Mouse (Mus musculus): Measurements from ENCODE around the gene Gm49396.

Gm49396 gene

DNA sequence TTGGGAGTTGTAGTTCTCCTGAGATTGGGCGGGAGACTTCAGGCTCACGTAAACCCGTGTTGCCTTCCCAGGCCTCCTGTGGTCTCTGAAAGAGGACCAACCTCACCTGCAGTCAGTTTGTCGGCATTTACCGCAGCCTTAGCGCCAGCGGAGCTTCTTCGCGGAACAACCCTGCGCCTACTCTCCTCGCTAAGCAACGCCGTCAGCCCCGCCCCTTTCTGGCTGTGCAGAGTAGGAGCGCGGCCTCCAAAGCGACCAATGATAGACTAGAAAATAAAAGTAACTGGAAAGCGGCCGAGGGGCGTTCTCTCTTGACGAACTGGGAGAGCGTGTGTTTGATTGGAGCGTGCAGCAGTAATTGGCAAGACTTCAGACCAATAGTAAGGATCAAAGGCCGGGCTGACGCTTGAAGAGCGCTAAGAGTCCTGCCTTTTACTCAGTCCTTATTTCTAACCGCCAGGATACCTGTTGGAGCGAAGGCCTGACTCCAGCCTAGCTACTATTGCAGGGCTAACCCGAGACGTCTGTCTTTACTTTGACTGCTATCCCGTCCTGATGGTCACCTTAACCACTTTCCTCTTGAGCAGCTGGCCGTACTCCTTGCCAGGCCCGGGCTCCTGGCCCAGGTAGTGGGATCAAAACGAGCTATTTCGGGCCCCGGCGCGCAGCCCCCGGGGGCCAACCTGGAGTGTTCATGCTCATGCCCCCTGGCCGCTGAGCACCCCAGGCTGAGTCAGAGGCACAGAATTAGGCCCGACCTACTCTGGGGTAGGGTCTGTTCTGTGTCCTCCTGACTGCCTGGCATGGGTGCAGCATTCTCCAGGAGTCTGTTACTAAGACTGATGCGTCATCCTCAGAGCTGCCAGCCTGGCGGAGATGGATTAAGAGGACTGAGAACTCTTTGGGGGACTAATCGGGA, 10.8 kb upstream of the Gm49396 start, which contains the start of the genes Hspb6 and Proser3:
TSS of gene Hspb6 (plus strand) at position 77 of the 919 bp plus-strand sequence.
TSS of gene Proser3 (minus strand) at position 198 of the 919 bp plus-strand sequence.
- DNase-seq (ENCODE audit: low read depth), result peak; percentile 98

DNA sequence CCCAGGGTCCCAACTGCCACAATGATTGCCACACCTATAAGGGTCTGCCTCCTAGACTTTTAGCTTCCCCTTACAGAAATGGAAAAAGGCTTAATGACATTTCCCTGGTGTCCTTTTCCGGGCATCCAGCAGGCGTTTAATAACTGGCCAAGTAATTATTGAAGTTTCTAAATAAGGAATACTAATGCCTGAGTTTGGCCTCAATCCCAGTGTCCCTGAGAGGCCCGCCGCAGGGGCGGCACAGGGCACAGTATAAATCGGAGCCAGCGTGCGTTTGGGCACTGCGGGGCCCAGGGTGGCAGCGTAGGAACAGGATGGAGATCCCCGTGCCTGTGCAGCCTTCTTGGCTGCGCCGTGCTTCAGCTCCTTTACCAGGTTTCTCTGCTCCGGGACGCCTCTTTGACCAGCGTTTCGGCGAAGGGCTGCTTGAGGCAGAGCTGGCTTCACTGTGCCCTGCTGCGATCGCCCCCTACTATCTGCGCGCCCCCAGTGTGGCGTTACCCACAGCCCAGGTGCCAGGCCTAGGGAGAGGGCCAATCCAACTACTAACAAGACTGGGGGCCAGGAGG, 10.0 kb upstream of the Gm49396 start:
- no peak for DNase-seq (ENCODE audit: low read depth)

DNA sequence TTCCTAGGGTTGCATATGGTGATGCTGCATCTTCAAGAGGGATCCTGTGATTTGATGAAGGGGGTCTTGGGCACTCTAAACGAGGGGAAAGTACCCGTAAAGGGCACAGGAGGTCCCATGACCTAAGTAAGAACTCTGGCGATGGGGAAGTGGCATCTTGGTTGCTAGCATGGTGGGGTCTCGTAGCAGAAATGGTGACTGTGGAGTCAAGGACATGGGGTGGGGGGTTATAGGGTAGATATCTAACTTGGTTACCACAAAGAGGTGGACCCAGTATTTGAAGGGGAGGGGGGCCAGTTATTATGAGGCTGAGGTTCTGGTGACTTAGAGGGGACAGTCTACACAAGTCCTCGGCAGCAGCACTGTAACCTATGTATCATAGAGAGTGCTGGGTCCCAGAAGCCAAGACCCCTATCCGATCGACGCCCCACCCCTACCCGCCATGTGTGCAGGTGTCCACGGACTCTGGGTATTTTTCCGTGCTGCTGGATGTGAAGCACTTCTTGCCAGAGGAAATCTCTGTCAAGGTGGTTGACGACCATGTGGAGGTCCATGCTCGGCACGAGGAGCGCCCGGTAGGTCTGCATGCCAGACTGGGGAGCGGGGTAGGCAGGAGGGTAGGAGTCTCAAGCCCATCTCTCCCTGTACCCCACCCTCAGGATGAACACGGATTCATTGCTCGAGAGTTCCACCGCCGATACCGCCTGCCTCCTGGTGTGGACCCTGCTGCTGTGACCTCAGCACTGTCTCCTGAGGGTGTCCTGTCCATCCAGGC, 9.1 kb upstream of the Gm49396 start:
- no peak for DNase-seq (ENCODE audit: low read depth)

DNA sequence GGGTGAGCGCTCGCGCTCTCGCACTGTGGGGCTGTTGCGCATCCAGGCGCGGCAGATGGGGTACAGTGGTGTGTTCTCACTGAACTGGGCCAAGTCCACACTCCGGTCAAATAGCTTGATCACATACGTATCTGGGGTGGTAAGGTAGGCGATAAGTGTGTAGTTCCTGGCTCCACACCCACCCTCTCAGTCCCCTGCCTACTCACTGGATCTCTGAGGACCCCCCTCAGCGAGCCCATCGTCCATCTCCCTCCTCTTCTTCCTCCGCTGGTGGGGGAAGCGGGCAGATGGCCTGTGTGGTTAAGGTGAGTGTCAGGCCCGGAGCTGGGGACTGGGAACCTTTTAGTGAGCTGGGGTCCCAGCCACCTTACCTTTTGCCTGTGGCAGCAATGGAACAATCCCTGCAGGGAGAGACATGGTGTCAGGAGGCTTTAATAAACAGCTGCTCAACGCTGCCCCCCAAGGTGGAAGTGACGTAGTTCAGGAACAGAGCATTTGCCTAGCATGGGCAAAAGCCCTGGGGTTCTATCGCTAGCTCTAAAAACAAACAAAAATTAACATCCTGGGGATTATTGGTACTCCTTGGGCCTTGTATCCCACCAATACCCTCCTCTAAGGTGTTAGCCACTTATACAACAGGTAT, 6.1 kb upstream of the Gm49396 start:
- DNase-seq (ENCODE audit: low read depth), result peak; percentile 44

DNA sequence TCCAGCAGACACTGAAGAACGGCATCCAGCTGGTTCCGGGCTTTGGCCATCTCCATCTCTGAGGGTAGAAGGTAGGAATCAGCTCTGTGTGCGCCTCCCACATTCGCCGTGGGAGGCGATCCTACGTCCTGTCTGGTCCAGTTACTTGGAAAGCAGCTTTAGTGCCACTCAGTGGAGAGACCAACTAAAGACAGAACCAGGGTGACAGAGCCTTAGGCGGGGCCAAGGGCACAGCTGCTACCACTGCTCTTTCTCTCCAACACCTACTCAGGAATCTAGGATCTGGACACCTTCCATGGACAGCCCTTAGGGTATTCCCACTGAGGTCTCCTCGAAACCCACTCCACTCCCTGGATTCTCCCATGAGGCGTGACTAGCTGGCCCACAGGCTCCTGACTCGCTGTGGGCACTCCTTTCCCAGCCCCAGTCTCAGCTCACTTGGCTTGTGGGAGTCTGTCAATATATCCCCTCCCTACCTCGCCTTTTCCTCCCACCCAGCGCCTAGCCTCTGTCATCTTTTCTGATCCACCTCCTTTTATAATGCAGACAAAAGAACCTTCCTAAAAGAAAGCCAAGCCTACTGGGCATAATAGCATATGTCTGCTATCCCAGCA, 5.1 kb upstream of the Gm49396 start:
- DNase-seq (ENCODE audit: low read depth), result no peak

DNA sequence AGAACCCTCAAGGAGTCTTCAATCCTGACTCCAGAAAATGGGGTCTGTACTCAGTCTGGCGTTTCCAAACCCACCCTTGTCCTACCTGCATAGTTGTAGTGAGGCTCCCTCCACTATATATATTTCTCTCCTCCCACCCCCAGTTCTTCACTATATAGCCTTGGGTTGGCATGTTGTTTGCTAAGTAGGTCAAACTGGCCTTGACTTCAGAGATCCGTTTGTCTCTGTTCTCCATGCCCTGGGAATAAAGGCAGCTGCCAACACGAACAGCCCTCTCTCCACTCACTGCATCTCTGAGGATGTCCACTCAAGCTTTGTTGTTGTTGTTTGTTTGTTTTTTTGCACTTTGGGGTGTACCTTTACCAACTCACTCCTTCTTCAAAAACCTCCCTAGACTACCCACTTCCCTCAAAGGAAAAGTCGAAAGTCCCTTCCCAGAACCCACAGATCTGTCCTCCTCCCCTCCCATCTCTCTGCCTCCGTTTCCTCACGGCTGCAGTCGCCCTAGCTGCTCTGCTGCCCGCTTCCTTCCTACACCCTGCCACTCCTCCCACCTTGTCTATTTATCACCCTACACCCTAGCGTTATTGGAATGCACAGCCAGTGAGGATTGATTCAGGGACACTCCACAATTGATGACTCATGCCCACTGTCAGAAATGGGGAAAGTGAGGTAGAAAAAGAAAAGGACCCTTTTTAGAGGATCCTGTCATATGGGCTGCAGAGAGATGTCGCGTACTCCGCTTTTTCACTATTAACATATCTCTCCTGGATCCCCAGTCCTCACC, 4.3 kb upstream of the Gm49396 start:
- DNase-seq (ENCODE audit: low read depth), result no peak

DNA sequence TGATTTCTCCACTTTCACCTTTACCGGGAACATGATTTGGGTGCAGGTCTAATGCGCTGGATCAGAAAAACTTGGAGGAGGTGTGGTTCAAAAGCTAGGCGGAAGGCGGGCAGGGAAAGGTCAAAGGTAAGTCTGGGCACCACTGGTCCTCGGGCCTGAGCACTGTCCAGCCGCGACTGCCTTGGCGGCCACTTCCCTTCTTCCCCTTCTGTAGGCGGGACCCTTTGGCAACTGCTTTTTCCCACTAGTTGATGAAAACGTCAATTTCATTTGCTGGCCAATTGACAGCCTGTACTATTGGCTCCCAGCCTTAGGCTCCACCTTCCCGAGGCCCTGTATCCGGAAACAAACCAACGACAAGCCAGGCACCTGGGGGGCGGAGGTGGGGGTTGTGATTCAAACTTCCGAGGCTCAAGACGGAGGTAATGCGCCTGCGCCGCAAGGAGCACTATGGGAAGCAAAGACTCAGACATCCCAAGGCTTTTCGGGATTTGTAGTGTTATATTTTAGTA, 3.6 kb upstream of the Gm49396 start, which contains the start of gene Lin37:
TSS of gene Lin37 (minus strand) at position 396 of the 512 bp plus-strand sequence.
- DNase-seq (ENCODE audit: low read depth), result peak; percentile 91

DNA sequence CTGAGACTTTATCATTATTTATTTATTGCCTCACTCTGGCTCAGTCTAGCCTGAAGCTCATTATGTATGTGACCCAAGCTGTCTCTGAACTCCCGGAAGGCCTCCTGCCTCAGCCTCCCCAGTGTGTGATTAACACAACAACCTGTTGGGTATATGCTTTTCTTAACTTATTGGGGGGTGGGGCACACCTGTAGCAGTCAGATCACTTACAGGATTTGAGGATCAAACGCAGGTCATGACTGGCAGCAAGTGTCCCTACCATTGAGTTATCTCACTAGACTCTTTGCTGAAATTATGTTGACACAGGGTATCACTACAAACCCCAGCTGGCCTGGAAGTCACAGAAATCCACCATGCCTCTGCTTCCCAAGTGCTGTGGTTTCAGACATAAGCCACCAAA, 2.8 kb upstream of the Gm49396 start:
- peak; percentile 28 for DNase-seq (ENCODE audit: low read depth)

DNA sequence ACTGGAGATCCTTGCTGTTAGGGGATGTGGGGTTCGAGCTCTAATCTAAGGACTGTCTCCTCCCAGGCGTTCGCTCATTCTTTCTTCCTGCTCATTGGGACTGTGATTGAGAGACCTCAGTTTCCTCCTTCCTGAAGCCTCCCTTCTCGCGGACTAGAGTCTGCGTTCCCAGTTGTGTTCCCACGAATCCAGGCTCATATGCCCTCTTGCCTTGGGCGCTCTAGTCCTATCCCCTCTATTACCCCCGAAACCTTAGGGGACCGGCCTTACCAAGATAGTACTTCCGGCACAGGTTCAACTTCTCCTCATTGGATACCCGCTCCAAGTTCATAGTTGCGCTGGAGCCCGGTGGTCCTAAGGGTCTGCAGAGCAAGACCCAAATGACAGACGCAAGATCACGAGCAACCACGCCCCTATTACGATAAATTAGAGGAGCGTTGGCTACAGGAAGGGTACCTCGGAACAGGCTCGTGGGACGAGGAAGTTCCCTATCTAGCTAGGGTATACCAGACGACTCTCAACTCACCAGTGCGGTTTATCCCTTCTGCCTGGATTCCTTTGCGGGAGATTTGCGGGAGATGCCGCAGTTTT, 523 bp upstream of the Gm49396 start:
- peak; percentile 61 for DNase-seq (ENCODE audit: low read depth)

DNA sequence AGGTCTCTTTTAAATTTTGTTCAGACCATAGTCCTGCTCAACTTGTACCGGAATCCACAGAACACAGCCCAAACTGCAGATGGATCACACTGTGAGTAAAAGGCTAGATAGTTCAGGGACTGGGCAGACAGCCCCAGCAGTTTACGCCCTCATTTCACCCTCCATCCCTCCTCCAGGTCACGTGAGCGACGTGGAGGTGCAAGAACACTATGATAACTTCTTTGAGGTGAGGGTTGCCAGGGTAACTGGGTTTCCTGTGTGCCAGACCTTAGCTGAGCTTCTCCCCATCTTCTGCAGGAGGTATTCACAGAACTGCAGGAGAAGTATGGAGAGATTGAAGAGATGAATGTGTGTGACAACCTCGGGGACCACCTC, 749 bp downstream of the Gm49396 start:
- no peak for DNase-seq (ENCODE audit: low read depth)

DNA sequence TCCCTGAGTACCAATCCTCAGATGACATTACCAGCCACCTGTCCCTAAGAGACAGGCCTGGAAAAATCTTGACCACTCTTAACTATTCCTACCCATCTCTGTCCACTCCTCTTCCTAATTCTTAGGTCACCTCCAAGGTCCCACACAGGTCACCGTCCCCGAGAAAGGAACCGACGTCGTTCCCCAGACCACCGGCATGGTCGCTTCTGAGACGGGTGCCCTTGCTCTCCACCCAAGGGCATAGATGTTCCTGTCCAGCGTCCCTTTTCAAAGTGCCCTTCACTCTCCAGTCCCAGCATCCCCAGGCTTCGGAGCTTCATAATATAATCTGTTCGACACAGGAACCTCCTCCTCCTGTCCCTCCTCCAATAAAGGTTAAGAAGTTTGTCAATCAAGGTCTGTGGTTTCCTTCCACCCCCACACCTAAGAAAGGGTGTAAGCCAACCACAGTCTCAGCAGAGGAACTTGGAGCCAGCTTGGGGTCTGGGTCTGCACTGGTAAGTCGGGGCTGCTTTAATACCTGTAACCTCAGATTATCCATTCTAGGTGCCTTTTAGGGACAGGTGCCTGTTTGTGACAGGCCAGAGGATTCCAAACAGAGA, 1.9 kb downstream of the Gm49396 start, which contains the start of gene Igflr1:
TSS of gene Igflr1 (plus strand) at position 458 of the 602 bp plus-strand sequence.
- DNase-seq (ENCODE audit: low read depth), result peak; percentile 55

DNA sequence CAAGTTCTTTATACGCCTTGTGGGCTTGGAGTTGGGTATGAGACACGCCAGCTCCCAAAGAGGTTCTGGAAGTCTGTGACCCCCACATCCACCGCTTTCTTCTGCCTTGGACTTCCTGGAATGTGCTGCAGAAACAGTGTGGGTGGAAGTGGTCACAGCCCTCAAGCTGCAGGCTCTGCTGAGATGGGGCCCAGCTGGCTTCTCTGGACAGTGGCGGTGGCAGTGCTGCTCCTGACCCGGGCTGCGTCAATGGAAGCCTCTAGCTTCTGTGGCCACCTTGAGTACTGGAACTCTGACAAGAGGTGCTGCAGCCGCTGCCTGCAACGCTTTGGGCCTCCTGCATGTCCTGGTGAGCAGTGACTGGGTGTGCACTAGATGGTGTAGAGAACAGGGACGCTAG, 2.9 kb downstream of the Gm49396 start:
- no peak for DNase-seq (ENCODE audit: low read depth)

DNA sequence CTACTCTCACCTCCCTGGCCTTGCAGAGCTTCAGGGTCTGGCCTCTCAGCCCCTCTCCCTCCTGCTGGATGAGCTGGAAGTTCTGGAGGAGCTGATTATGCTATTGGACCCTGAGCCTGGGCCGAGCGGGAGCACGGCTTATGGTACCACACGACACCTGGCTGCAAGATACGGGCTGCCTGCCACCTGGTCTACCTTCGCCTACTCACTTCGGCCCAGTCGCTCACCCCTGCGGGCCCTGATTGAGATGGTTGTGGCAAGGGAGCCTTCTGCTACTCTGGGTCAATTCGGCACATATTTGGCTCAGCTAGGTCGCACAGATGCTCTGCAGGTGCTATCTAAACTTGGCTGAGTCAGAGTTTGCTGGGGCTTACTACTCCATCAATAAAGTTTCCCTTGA, 4.4 kb downstream of the Gm49396 start:
- DNase-seq (ENCODE audit: low read depth), result no peak

DNA sequence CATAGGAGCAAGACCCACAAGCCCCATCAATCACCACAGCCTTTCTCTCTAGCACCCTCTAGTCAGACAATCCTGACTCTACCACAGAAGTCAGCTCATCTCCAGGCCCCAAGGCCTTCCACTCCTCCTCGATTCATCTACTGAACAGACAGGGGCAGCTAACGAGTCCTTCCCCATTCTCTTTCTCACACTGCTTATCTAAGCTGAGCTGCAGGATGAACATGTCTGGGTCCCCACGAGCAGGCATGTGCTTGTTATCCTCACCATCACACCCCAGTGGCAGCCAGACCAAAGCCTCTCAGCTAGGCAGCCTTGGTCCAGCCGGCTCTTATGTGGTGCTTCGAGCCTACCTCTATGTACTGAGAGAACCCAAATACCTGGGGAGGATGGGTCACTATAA, 9.2 kb downstream of the Gm49396 start:
- no peak for DNase-seq (ENCODE audit: low read depth)

DNA sequence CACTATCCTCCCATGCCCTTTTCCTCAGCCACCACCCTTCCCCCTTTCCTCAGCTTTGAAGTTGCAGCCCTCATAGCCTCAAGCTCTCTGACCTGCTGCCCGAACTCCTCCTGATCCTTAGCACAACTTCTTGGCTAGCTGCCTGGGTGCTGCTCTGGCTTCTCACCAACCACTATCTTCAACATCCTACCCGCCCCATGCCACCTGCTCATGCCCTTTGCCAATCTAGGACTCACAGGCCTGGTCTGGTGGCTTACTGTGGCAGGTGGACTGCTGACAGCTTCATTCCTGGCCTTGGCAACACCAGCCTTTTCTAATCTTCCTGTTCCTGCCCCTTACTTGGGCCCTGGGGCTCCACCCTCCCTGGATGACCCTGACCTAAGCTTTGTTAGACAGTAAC, 9.8 kb downstream of the Gm49396 start:
- no peak for DNase-seq (ENCODE audit: low read depth)

DNA sequence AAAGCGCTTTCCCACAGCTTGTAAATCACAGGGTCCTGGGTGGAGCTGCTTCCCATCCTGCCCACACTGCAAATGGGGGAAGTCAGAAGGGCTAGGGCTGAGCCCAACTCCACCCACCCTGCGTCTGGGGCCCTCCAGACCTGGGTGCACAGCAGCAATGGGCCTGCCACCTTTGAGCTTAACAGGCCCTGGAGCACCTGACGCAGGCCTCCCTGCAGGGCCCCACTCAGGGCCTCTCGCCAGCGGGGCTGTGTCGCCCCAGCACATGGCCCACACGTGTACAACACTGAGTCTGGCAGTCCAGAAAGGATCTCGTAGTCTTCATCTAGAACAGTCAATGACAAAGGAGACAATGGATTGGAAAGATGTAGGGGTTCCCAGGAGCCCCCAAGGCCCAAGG, 16.8 kb downstream of the Gm49396 start:
- no peak for DNase-seq (ENCODE audit: low read depth)

DNA sequence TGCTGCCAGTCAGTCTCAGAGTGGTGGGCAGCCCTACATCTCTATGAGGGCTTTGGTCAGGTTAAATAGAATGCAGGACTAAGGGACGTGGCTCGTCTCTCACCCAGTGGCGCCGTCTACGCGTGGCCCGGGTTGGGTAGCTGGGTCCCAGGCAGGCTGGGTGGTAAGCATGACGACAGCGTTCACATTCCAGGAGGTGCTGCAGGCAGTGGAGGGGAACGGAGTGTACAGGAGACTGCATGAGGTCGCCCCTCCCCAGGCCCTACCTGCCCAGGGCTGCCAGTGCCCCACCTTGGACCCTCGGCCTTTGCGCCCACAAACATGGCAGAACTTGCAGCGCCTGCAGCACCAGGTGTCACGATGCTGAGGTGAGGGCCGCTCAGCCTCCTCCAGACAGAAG, 18.4 kb downstream of the Gm49396 start:
- no peak for DNase-seq (ENCODE audit: low read depth)

DNA sequence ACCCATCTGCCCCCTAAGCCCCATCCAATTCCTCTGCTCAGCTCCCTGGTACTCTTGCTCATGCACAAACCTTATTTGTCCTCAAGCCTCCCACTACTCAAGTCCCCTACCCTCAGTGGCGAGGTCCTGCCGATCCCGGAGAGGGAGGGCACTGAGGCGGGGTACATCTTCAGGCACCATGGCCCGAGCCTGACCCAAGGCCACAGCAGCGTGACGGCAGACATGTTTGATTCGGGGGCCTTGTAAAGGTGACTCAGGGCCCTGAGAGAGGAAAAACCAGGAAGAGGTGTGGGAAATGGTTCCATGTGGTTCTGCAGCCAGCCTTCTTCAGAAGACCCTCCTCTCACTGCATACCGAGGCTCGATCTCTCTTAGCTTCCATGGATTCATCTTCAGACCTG, 21.2 kb downstream of the Gm49396 start:
- no peak for DNase-seq (ENCODE audit: low read depth)

DNA sequence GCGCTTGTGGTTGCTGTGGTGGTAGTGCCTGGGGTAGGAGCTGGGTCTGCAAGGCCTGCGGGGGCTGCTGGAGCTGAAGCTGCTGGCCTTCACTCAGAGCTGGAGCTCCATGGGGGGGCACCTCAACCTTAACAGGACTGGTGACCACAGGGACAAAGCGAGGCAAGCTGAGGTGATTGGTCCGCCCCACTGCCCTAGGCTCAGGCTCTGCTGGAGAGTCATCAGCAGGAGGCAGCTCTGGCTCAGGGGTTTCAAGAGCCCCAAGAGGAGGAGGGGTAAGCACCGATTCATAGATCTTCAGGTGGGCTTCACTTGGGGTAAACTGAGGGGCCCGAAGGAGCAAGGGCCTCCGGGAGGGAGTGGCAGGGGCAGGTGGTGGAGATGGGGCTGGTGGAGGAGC, 22.0 kb downstream of the Gm49396 start:
- DNase-seq (ENCODE audit: low read depth), result no peak

All from naive thymus-derived CD4-positive, alpha-beta T cell, adult 2 months (primary cell).